Mouse (Mus musculus) forebrain, embryonic 14.5 days (tissue): ENCODE measurements at regions not wholly inside any gene's neighbourhood (a gene's known extent, or its start where the extent isn't known, plus 50 kb on each side); places are given as distances from the start of the nearest gene placed in this dataset.

Source experiments
- ATAC-seq: fragments of 200-750 bp; cut with Nextera tagmentation; 2 replicates; pipeline ENCODE4 v1.8.0; 2017; ENCODE audit warnings: mild to moderate bottlenecking, moderate library complexity
- DNase-seq: peaks from one replicate; pipeline ENCODE4 v3.0.0-alpha.2; 2015; ENCODE audit warnings: low spot score
- H3K27ac ChIP-seq: fragments of 300-500 bp; sonication (generic); 2 replicates; pipeline ENCODE4 v1.5.1; 2014; ENCODE audit warnings: low read depth, mild to moderate bottlenecking, control low read depth, low read length, moderate library complexity
- H3K27me3 ChIP-seq: fragments of 300-500 bp; sonication (generic); replicated peaks from 2 replicates; pipeline ENCODE4 v1.6.1; 2014; ENCODE audit warnings: low read length, control low read depth, mixed read lengths; ENCODE audit not compliant: control insufficient read depth, insufficient read depth
- H3K36me3 ChIP-seq: fragments of 300-500 bp; sonication (generic); 2 replicates; pipeline ENCODE4 v1.6.1; 2014; ENCODE audit warnings: low read length, control low read depth; ENCODE audit not compliant: control insufficient read depth, insufficient read depth
- H3K4me1 ChIP-seq: fragments of 300-500 bp; sonication (generic); 2 replicates; pipeline ENCODE4 v1.6.1; 2014; ENCODE audit warnings: antibody characterized with exemption, low read length, control low read depth; ENCODE audit not compliant: control insufficient read depth, insufficient read depth
- H3K4me2 ChIP-seq: fragments of 300-500 bp; sonication (generic); 2 replicates; pipeline ENCODE4 v1.6.1; 2014; ENCODE audit warnings: mild to moderate bottlenecking, control low read depth, low read length
- H3K4me3 ChIP-seq: fragments of 300-500 bp; sonication (generic); 2 replicates; pipeline ENCODE4 v1.5.1; 2014; ENCODE audit warnings: low read depth, low read length, control low read depth
- H3K9ac ChIP-seq: fragments of 300-500 bp; sonication (generic); 2 replicates; pipeline ENCODE4 v1.6.1; 2014; ENCODE audit warnings: mild to moderate bottlenecking, low read length, control low read depth, moderate library complexity
- H3K9me3 ChIP-seq: fragments of 300-500 bp; sonication (generic); replicated peaks from 2 replicates; pipeline ENCODE4 v1.6.1; 2016; ENCODE audit warnings: low read length, control low read depth, mixed read lengths; ENCODE audit not compliant: control insufficient read depth
- WGBS: fragments of 180-500 bp; shearing (Covaris S2); extraction: QIAGEN DNeasy Blood & Tissue Kit; methylation state at CpG from one replicate; pipeline ENCODE4 v1.1.7; 2014; 5-methylcytosine and 5-hydroxymethylcytosine counted together

GRCm38 (mm10) chr12:29095406-29096032 lies 343.9 kb downstream of the Eipr1 start:
- peak overlapping the region; percentile 14; the same call in 1 of the 2 replicates for H3K4me2 ChIP-seq
- H3K36me3 ChIP-seq = no peaks in the 10 kb centered on the region
- H3K27ac ChIP-seq = peak overlapping the region; percentile 68
- H3K4me3 ChIP-seq = no peak overlapping the region
- peak; percentile 35 for ATAC-seq
- no peaks in the 10 kb centered on the region for H3K9me3 ChIP-seq
- no peak overlapping the region for H3K9ac ChIP-seq
- no peaks in the 10 kb centered on the region; the same call in 1 of the 2 replicates for H3K27me3 ChIP-seq
- DNase-seq = no peak
- peaks cover 24% of the 10 kb centered on the region for H3K4me1 ChIP-seq
- 0% methylated on average over 1 of the region's 1 CpGs for WGBS

- H3K9ac ChIP-seq = no peak overlapping the region
These were observed 344.7 kb downstream of the Eipr1 start for GRCm38 (mm10) chr12:29096033-29096913.

GRCm38 (mm10) chr12:29100042-29100570 lies 348.5 kb downstream of the Eipr1 start:
- 72% methylated on average over 3 of the region's 3 CpGs for WGBS
- no peak for DNase-seq
- no peak overlapping the region for H3K4me2 ChIP-seq
- H3K27me3 ChIP-seq = no peaks in the 10 kb centered on the region
- no peak overlapping the region for H3K4me3 ChIP-seq
- H3K36me3 ChIP-seq = no peaks in the 10 kb centered on the region
- H3K9ac ChIP-seq = no peak overlapping the region
- no peak overlapping the region for H3K27ac ChIP-seq
- H3K4me1 ChIP-seq = peaks cover 18% of the 10 kb centered on the region
- ATAC-seq = no peak
- H3K9me3 ChIP-seq = 0 out of 2 replicates have a peak, but pooled peaks cover 3% of the 10 kb centered on the region

More at GRCm38 (mm10) chr12:29096033-29096913, 344.7 kb downstream of the Eipr1 start:
- 2% methylated on average over 16 of the region's 16 CpGs for WGBS
- peak; percentile 94 for DNase-seq
- Histone ChIP-seq H3K4me3 (no peak overlapping the region), H3K27ac (peak overlapping the region; percentile 68; the same call in 1 of the 2 replicates), H3K4me2 (peak overlapping the region; percentile 14; the same call in 1 of the 2 replicates), H3K27me3 (no peaks in the 10 kb centered on the region; the same call in 1 of the 2 replicates), H3K4me1 (peaks cover 24% of the 10 kb centered on the region), H3K9me3 (no peaks in the 10 kb centered on the region), H3K36me3 (no peaks in the 10 kb centered on the region)
- ATAC-seq = peak; percentile 94

GRCm38 (mm10) chr12:29106893-29107719 lies 355.5 kb downstream of the Eipr1 start:
- Histone ChIP-seq H3K36me3 (no peaks in the 10 kb centered on the region), H3K4me1 (peaks cover 12% of the 10 kb centered on the region; the same call in 1 of the 2 replicates), H3K4me2 (no peak overlapping the region), H3K9me3 (0 out of 2 replicates have a peak, but pooled peaks cover 1% of the 10 kb centered on the region), H3K27me3 (no peaks in the 10 kb centered on the region), H3K27ac (peak overlapping the region; percentile 44), H3K4me3 (no peak overlapping the region), H3K9ac (no peak overlapping the region)
- peak; percentile 85 for ATAC-seq
- 40% methylated on average over 16 of the region's 16 CpGs for WGBS
- DNase-seq = peak; percentile 63

- no peak for DNase-seq
- WGBS = 37% methylated on average over 3 of the region's 3 CpGs
- no peaks in the 10 kb centered on the region for H3K9me3 ChIP-seq
- ATAC-seq = no peak; the same call in 1 of the 2 replicates
- no peak overlapping the region for H3K9ac ChIP-seq
- H3K4me2 ChIP-seq = no peak overlapping the region
- H3K27me3 ChIP-seq = no peaks in the 10 kb centered on the region
- H3K4me1 ChIP-seq = peaks cover 12% of the 10 kb centered on the region; the same call in 1 of the 2 replicates
- H3K36me3 ChIP-seq = no peaks in the 10 kb centered on the region
- no peak overlapping the region for H3K4me3 ChIP-seq
- peak overlapping the region; percentile 44 for H3K27ac ChIP-seq
These were observed 356.1 kb downstream of the Eipr1 start for GRCm38 (mm10) chr12:29107720-29108051.

GRCm38 (mm10) chr12:29118336-29118735 lies 366.7 kb downstream of the Eipr1 start:
- no peak for ATAC-seq
- DNase-seq = no peak
- H3K27me3 ChIP-seq = no peaks in the 10 kb centered on the region
- H3K9ac ChIP-seq = no peak overlapping the region
- H3K27ac ChIP-seq = no peak overlapping the region
- WGBS = 87% methylated on average over 2 of the region's 2 CpGs
- peaks cover 16% of the 10 kb centered on the region for H3K4me1 ChIP-seq
- no peak overlapping the region for H3K4me3 ChIP-seq
- no peaks in the 10 kb centered on the region for H3K36me3 ChIP-seq
- no peak overlapping the region for H3K4me2 ChIP-seq
- no peaks in the 10 kb centered on the region for H3K9me3 ChIP-seq

GRCm38 (mm10) chr12:29121159-29121558 lies 369.6 kb downstream of the Eipr1 start:
- H3K9me3 ChIP-seq = no peaks in the 10 kb centered on the region
- H3K4me2 ChIP-seq = no peak overlapping the region
- no peaks in the 10 kb centered on the region for H3K36me3 ChIP-seq
- no peak overlapping the region for H3K9ac ChIP-seq
- peak; percentile 80 for DNase-seq
- H3K4me1 ChIP-seq = peaks cover 16% of the 10 kb centered on the region
- no peak overlapping the region for H3K4me3 ChIP-seq
- 4% methylated on average over 2 of the region's 2 CpGs for WGBS
- H3K27me3 ChIP-seq = no peaks in the 10 kb centered on the region
- H3K27ac ChIP-seq = no peak overlapping the region; the same call in 1 of the 2 replicates
- peak; percentile 87 for ATAC-seq

- Histone ChIP-seq H3K9ac (no peak overlapping the region), H3K36me3 (no peaks in the 10 kb centered on the region), H3K27ac (no peak overlapping the region), H3K27me3 (no peaks in the 10 kb centered on the region), H3K4me2 (no peak overlapping the region), H3K9me3 (no peaks in the 10 kb centered on the region), H3K4me1 (peaks cover 16% of the 10 kb centered on the region), H3K4me3 (no peak overlapping the region)
- DNase-seq = no peak
- WGBS = 89% methylated on average over 4 of the region's 4 CpGs
- no peak for ATAC-seq
These were observed 371.3 kb downstream of the Eipr1 start for GRCm38 (mm10) chr12:29122931-29123330.
